Mouse (Mus musculus) E14TG2a.4 (cell line): ENCODE measurements around the gene Dlgap5.

Experiments used
- CTCF ChIP-seq: conservative IDR thresholded peaks from 2 replicates; pipeline ENCODE4 v1.5.1; 2014; ENCODE audit warnings: low read length
- NANOG ChIP-seq: IDR thresholded peaks from 2 replicates; pipeline ENCODE4 v1.6.1; 2014; ENCODE audit warnings: borderline replicate concordance, low read length, mixed read lengths

- TF ChIP-seq CTCF, result no peak
- no peak for TF ChIP-seq NANOG
Observed at GRCm38 (mm10) chr14:47462877-47463460, 44.8 kb upstream of the Dlgap5 start.
